Mouse (Mus musculus): ENCODE data around the gene Rabac1. TPM values are rescaled to one million over a fixed set of nuclear protein-coding genes. Genes with fewer than 3 reads are reported as not detected.

Rabac1 gene
- not detected for polyA plus RNA-seq (2014; fragmentation: Illumina TruSeq; extraction: RNeasy Lipid Tissue Mini Kit (QIAGEN cat#74804); ENCODE audit: low read depth, low replicate concordance)

DNA sequence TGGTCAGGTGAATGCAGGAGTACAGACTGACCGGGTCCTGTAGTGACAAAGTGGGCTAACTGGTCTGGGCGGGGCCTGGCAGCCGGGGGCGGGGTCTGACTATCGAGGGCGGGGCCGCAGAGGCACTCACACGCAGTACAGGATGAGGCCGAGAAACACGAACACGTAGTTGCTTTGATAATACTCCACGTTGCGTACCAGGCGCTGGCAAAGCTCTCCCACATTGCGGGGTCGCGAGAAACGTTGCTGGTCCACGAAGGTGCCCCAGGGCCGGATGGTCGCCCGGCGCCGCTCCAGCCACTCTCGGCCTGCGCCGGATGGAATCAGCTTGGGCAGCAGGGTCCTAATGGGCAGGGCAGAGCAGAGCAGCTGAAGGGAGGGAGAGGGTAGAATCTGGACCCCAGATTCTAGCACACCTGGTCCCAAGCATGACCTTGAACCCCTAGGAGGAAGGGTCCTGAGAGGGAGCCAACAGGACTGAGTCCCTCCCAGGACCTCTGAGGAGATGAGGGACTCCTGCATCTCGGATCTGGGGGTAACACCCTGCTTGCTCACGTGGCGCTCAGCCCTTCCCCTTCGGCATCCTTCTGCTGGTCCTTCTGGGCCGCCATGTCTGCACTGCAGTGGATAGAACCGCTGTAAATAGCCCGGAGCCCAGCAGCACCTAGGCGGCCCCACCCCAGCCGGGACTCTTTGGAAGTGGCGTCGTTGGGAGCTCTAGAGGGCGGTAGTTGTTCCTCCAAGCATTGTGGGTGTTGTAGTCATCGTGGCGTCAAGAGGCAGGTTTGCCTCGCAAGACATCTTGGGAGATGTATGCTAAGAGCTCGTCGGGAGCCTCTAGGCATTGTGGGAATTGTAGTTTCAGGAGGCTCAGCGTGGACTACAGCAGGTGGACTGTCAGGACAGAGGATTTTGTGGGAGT, at the start of gene Rabac1:
Gene Rabac1, minus strand, starts transcription at position 783 of the 922 bp plus-strand sequence.

DNA sequence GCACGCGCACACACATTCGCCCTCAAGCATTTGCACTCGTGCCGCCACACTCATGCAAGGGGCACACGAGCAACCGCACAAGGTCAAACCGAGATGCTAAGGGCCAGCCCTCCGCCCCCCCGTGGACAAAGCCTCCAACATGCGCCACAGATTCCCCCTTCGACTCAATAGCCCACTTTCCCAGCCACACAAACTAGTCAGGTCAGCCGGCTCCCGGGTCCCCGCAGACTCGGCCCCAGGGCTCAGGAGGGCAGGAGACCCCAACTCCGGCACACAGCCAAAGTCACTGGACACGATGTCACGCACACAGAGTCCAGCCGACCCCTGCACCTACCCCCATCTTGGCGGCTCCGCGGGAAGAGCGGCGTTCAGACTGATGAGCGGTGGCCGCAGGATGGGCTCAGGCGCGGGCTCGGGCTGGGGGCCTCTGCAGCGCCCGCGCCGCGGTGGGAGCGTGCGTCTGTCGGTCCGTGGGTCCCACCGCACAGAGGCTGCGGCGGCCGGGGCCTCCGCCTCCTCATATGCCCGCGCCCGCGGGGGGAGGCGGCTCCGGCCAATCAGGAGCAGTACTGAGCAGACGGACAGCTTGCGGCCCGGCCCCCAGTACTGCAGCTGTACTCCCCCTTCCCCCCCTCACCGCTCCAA, 33.0 kb upstream of the Rabac1 start, which contains the start of gene Atp1a3:
Gene Atp1a3, minus strand, starts transcription at position 538 of the 645 bp plus-strand sequence.

DNA sequence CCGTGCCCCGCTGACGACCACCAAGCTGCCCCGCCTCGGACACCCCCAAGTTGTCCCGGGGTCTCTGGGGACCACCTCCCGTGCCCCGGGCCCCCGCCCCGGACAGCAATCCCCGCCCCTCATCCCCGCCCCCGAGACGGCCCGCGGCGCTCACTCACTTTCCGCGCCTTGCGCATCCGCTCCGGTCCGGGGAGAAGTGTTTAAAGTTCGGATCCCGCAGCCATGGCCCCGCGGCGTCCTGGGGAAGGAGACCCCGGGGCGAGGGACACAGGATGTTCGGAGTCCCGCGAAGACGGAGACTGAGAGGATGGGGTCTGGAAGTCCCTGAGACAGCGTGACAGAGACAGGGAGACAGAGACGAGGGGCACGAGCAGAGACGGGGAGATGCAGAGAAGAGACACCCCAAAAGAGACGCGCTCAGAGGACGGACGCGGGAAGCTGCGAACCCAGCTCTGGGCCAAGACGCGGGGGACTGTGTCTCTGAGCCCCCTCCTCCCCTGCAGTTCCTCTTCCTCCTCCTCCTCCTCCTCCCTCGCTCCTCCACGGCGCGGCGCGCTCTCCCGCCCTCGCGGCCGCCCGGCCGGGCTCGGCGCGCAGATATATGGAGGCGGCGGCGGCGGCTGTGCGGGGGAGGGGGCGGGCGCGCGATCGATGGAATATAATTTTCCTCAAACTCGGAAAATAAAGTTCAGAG, 28.1 kb downstream of the Rabac1 start, which contains the start of gene Gm4881:
Gene Gm4881, minus strand, starts transcription at position 238 of the 694 bp plus-strand sequence.

Other genes with a start within 250 kb of the Rabac1 start
- not detected for gene Gm4763, start 245.8 kb downstream of the Rabac1 start, polyA plus RNA-seq (2014; fragmentation: Illumina TruSeq; extraction: RNeasy Lipid Tissue Mini Kit (QIAGEN cat#74804); ENCODE audit: low read depth, low replicate concordance)
- gene Cd177, start 212.4 kb downstream of the Rabac1 start, polyA plus RNA-seq (2014; fragmentation: Illumina TruSeq; extraction: RNeasy Lipid Tissue Mini Kit (QIAGEN cat#74804); ENCODE audit: low read depth, low replicate concordance) = 7.5 TPM
- gene Ceacam10, start 195.5 kb downstream of the Rabac1 start, polyA plus RNA-seq (2014; fragmentation: Illumina TruSeq; extraction: RNeasy Lipid Tissue Mini Kit (QIAGEN cat#74804); ENCODE audit: low read depth, low replicate concordance) = 116 TPM
- gene Gm9844, start 110.5 kb downstream of the Rabac1 start, polyA plus RNA-seq (2014; fragmentation: Illumina TruSeq; extraction: RNeasy Lipid Tissue Mini Kit (QIAGEN cat#74804); ENCODE audit: low read depth, low replicate concordance) = not detected
- gene Lypd4, start 102.8 kb downstream of the Rabac1 start, polyA plus RNA-seq (2014; fragmentation: Illumina TruSeq; extraction: RNeasy Lipid Tissue Mini Kit (QIAGEN cat#74804); ENCODE audit: low read depth, low replicate concordance) = not detected
- gene Dmrtc2, start 102.7 kb downstream of the Rabac1 start, polyA plus RNA-seq (2014; fragmentation: Illumina TruSeq; extraction: RNeasy Lipid Tissue Mini Kit (QIAGEN cat#74804); ENCODE audit: low read depth, low replicate concordance) = not detected
- 24.5 TPM for gene Rps19, start 88.4 kb downstream of the Rabac1 start, polyA plus RNA-seq (2014; fragmentation: Illumina TruSeq; extraction: RNeasy Lipid Tissue Mini Kit (QIAGEN cat#74804); ENCODE audit: low read depth, low replicate concordance)
- gene Cd79a, start 75.4 kb downstream of the Rabac1 start, polyA plus RNA-seq (2014; fragmentation: Illumina TruSeq; extraction: RNeasy Lipid Tissue Mini Kit (QIAGEN cat#74804); ENCODE audit: low read depth, low replicate concordance) = 1.3 TPM
- gene Arhgef1, start 69.8 kb downstream of the Rabac1 start, polyA plus RNA-seq (2014; fragmentation: Illumina TruSeq; extraction: RNeasy Lipid Tissue Mini Kit (QIAGEN cat#74804); ENCODE audit: low read depth, low replicate concordance) = 1.7 TPM
- gene Gm4881, start 28.3 kb downstream of the Rabac1 start, polyA plus RNA-seq (2014; fragmentation: Illumina TruSeq; extraction: RNeasy Lipid Tissue Mini Kit (QIAGEN cat#74804); ENCODE audit: low read depth, low replicate concordance) = not detected
- gene Atp1a3, start 33.2 kb upstream of the Rabac1 start, polyA plus RNA-seq (2014; fragmentation: Illumina TruSeq; extraction: RNeasy Lipid Tissue Mini Kit (QIAGEN cat#74804); ENCODE audit: low read depth, low replicate concordance) = not detected
- 0.63 TPM for gene Grik5, start 99.6 kb upstream of the Rabac1 start, polyA plus RNA-seq (2014; fragmentation: Illumina TruSeq; extraction: RNeasy Lipid Tissue Mini Kit (QIAGEN cat#74804); ENCODE audit: low read depth, low replicate concordance)
- gene Zfp574, start 99.8 kb upstream of the Rabac1 start, polyA plus RNA-seq (2014; fragmentation: Illumina TruSeq; extraction: RNeasy Lipid Tissue Mini Kit (QIAGEN cat#74804); ENCODE audit: low read depth, low replicate concordance) = 0.95 TPM
- 1.7 TPM for gene Pou2f2, start 207.0 kb upstream of the Rabac1 start, polyA plus RNA-seq (2014; fragmentation: Illumina TruSeq; extraction: RNeasy Lipid Tissue Mini Kit (QIAGEN cat#74804); ENCODE audit: low read depth, low replicate concordance)
- 1.9 TPM for gene Dedd2, start 247.9 kb upstream of the Rabac1 start, polyA plus RNA-seq (2014; fragmentation: Illumina TruSeq; extraction: RNeasy Lipid Tissue Mini Kit (QIAGEN cat#74804); ENCODE audit: low read depth, low replicate concordance)
- 1.5 TPM for gene Zfp526, start 248.7 kb upstream of the Rabac1 start, polyA plus RNA-seq (2014; fragmentation: Illumina TruSeq; extraction: RNeasy Lipid Tissue Mini Kit (QIAGEN cat#74804); ENCODE audit: low read depth, low replicate concordance)

Data from sigmoid colon, adult 10 weeks (tissue).